Mouse (Mus musculus) fat pad, adult 2 months (tissue): ENCODE measurements around the gene Esp31.

Experiments used
- DNase-seq: peaks from one replicate; pipeline ENCODE4 v3.0.0-alpha.2; 2011; ENCODE audit warnings: low read depth, low spot score; ENCODE audit errors: extremely low read depth

Esp31 gene

DNA sequence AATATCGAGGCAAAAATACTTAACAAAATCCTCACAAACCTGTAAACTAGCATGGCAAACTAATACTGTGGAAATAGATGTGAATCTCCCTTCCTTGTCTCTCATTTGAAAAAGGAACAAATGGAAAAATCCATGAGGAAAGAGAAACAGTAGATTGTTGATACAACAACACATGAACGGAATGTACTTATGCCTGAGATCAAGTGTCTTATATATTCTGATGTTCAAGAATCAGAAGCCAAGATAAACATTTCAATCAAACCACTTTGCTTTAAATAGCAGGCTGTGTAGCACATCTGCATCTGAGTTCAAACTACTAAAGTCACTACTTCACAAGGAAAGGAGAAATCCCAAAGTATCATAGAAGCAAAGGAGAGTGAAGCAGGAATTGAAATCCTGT is at the start of gene Esp31:
Gene Esp31, plus strand, starts transcription at position 301 of the 400 bp plus-strand sequence.
- DNase-seq: no peak
